Mouse (Mus musculus) MEL (cell line): ENCODE measurements around the gene Fndc8.

Experiments used
- BHLHE40 ChIP-seq: IDR thresholded peaks from 2 replicates; pipeline ENCODE4 v1.6.1; 2012; ENCODE audit warnings: low read depth, mild to moderate bottlenecking, inconsistent platforms, low read length, improper control_type of control experiment, borderline replicate concordance
- CTCF ChIP-seq, 3 experiments: IDR thresholded peaks in 2 of 3; conservative IDR thresholded peaks in 1 of 3; 2 replicates each; pipeline ENCODE4 v1.5.1; 2011 to 2012; ENCODE audit warnings: low read length in 3 of 3, low read depth in 2 of 3, mild to moderate bottlenecking in 2 of 3, improper control_type of control experiment in 1 of 3, inconsistent platforms in 1 of 3, mixed read lengths in 1 of 3, moderate library complexity in 1 of 3; ENCODE audit not compliant: control insufficient read depth in 1 of 3, insufficient read depth in 1 of 3, poor library complexity in 1 of 3, severe bottlenecking in 1 of 3
- EP300 ChIP-seq, 2 experiments: IDR thresholded peaks; 2 replicates each; pipeline ENCODE4 v1.6.1; 2011; ENCODE audit warnings: improper control_type of control experiment in 2 of 2, low read length in 2 of 2, low read depth in 1 of 2, mild to moderate bottlenecking in 1 of 2
- POLR2A ChIP-seq, 2 experiments: IDR thresholded peaks; 2 replicates each; pipeline ENCODE4 v1.6.1; 2011 to 2012; ENCODE audit warnings: low read length in 2 of 2, mild to moderate bottlenecking in 2 of 2, control low read depth in 1 of 2, improper control_type of control experiment in 1 of 2, low read depth in 1 of 2, moderate library complexity in 1 of 2; ENCODE audit not compliant: control insufficient read depth in 1 of 2, insufficient read depth in 1 of 2, poor library complexity in 1 of 2
- SMC3 ChIP-seq: IDR thresholded peaks from 2 replicates; pipeline ENCODE4 v1.6.1; 2011; ENCODE audit warnings: low read depth, low read length, improper control_type of control experiment
- TAL1 ChIP-seq: IDR thresholded peaks from 2 replicates; pipeline ENCODE4 v1.6.1; 2012; ENCODE audit warnings: mild to moderate bottlenecking, inconsistent platforms, low read length, moderate library complexity, mixed read lengths
- TCF12 ChIP-seq: IDR thresholded peaks from 2 replicates; pipeline ENCODE4 v1.6.1; 2014; ENCODE audit warnings: low read depth, mild to moderate bottlenecking, inconsistent platforms, low read length, improper control_type of control experiment, moderate library complexity
- USF1 ChIP-seq: IDR thresholded peaks from 2 replicates; pipeline ENCODE4 v1.6.1; 2014; ENCODE audit warnings: low read depth, mild to moderate bottlenecking, inconsistent platforms, low read length, improper control_type of control experiment, moderate library complexity
- ZC3H11A ChIP-seq: IDR thresholded peaks from 2 replicates; pipeline ENCODE4 v1.6.1; 2012; ENCODE audit warnings: low read depth, mild to moderate bottlenecking, inconsistent platforms, low read length, improper control_type of control experiment

GRCm38 (mm10) chr11:82875631-82876030 lies 16.3 kb upstream of the Fndc8 start:
- TF ChIP-seq TCF12 = no peak
- no peak for TF ChIP-seq CTCF (IDR thresholded peaks at IDR 0.05 in 2 of 3, conservative IDR thresholded peaks at IDR 0.05 in 1 of 3; ENCODE audit: control insufficient read depth in 1 of 3, insufficient read depth in 1 of 3, low read depth in 2 of 3, low read length in 3 of 3, poor library complexity in 1 of 3, severe bottlenecking in 1 of 3)
- TF ChIP-seq ZC3H11A = no peak
- no peak for TF ChIP-seq POLR2A (IDR thresholded peaks at IDR 0.05; ENCODE audit: control insufficient read depth in 1 of 2, insufficient read depth in 1 of 2, low read depth in 1 of 2, low read length in 2 of 2, poor library complexity in 1 of 2)
- TF ChIP-seq TAL1 = no peak
- no peak for TF ChIP-seq EP300 (IDR thresholded peaks at IDR 0.05; ENCODE audit: low read depth in 1 of 2, low read length in 2 of 2)
- TF ChIP-seq BHLHE40 = no peak
- no peak for TF ChIP-seq USF1
- no peak for TF ChIP-seq SMC3
